Mouse (Mus musculus) cerebellum, adult 8-10 months (tissue): ENCODE measurements around the gene Galp.
"Not testable (repeated sequence)": the region's sequence is repeated elsewhere in the genome, so short reads cannot be mapped to it uniquely, and the experiment has no call there.

Source experiments
- DNase-seq: peaks from one replicate; pipeline ENCODE4 v3.0.0; 2022

The Galp gene

GRCm38 (mm10) chr7:6260004-6260403 is 63.1 kb downstream of the Galp start:
- not testable (repeated sequence) for DNase-seq

DNA sequence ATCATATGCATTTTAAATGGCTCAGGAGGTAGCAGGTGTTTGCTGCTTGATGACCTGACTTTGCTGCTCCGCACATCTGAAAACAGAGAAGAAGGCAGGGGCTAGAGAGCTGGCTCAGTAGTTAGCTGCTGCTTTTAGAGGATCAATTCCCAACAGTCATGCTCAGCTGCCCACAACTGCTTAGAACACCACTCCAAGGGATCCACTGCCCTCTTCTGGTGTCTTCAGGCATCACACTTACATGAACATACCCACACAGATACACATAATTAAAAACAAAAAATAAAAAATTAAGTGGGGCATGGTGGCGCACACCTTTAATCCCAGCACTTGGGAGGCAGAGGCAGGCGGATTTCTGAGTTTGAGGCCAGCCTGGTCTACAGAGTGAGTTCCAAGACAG is 65.2 kb downstream of the Galp start:
- no peak for DNase-seq

GRCm38 (mm10) chr7:6262984-6263383 is 66.1 kb downstream of the Galp start:
- DNase-seq = no peak

DNA sequence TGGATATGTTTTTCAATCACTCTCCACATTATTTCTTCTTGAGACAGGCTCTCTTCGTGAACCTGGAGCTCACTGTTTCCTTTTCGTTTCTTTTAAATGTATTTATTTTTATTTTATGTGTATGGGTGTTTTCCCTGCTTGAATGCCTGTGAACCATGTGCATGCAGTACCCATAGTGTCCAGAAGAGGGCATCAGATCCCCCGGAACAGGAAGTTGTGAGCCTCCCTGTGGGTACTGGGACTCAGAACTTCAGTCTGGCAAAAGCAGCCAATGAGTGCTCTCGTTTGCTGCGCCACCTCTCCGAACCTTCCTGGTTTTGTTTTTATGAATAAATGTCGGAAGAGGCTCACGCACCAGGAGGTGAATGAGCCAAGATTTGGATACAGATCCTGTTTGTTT is 68.8 kb downstream of the Galp start:
- no peak for DNase-seq
